Mouse (Mus musculus) megakaryocyte, embryonic 14.5 days (primary cell): ENCODE results near the gene Rgcc.

Experiments
- FLI1 ChIP-seq: IDR thresholded peaks from 2 replicates; pipeline ENCODE4 v1.6.1; 2012; ENCODE audit warnings: low read length, inconsistent platforms, mixed read lengths
- GATA1 ChIP-seq: IDR thresholded peaks from 3 replicates; pipeline ENCODE4 v1.6.1; 2012; ENCODE audit warnings: mixed read lengths, low read length, inconsistent platforms, borderline replicate concordance

DNA sequence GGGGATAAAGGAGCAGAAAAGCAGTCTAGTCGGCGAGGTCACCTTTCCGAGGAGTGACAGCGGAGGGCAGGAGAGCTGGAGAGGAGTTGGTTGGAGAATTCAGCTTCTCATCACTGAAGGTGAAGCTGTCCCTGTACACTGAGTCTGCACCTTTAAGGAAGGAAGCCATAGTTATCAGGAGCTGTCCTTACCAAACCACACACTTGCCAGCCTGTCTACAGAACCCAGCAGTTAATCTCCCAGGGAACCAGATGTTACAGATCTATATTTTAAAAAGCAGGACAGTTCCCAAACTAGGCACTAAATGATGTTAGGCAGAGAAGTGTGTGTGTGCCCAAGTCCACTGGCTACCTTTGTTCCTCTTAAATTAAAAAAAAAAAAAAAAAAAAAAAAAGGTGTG, 9.8 kb downstream of the Rgcc start:
- no peak for TF ChIP-seq GATA1
- TF ChIP-seq FLI1, result no peak
